Mouse (Mus musculus) C2C12 (cell line): ENCODE results near the gene Gm9376. TPM values are rescaled to one million over a fixed set of nuclear protein-coding genes. Genes with fewer than 3 reads are reported as not detected.

Experiments used
- H3K27me3 ChIP-seq: one replicate; pipeline ENCODE4 v1.6.1; 2011; ENCODE audit not compliant: control insufficient read depth, insufficient read depth, insufficient read length
- H3K36me3 ChIP-seq: one replicate; pipeline ENCODE4 v1.6.1; 2011; ENCODE audit not compliant: control insufficient read depth, insufficient read depth
- H3K4me3 ChIP-seq: one replicate; pipeline ENCODE4 v1.5.1; 2011; ENCODE audit warnings: mild to moderate bottlenecking, control low read depth; ENCODE audit not compliant: poor library complexity, insufficient read depth, severe bottlenecking
- H3K79me2 ChIP-seq: one replicate; pipeline ENCODE4 v1.6.1; 2011; ENCODE audit not compliant: control insufficient read depth, insufficient read depth
- H3K79me3 ChIP-seq: one replicate; pipeline ENCODE4 v1.6.1; 2011; ENCODE audit warnings: low read depth, control low read depth
- H3ac ChIP-seq: one replicate; pipeline ENCODE3; 2011; ENCODE audit warnings: low read depth; ENCODE audit not compliant: control insufficient read depth, insufficient read length
- CEBPB ChIP-seq: IDR thresholded peaks from one replicate; pipeline ENCODE4 v1.6.1; 2011; ENCODE audit warnings: low read depth, mild to moderate bottlenecking, control low read depth, moderate library complexity
- CTCF ChIP-seq: IDR thresholded peaks from one replicate; pipeline ENCODE4 v1.5.1; 2011; ENCODE audit not compliant: control insufficient read depth, insufficient read depth, insufficient read length
- FOSL1 ChIP-seq: IDR thresholded peaks from one replicate; pipeline ENCODE4 v1.8.0; 2011; ENCODE audit warnings: mild to moderate bottlenecking, low read length; ENCODE audit not compliant: poor library complexity, insufficient read depth, severe bottlenecking
- MAX ChIP-seq: IDR thresholded peaks from one replicate; pipeline ENCODE4 v1.6.1; 2011; ENCODE audit warnings: mild to moderate bottlenecking, control low read depth
- MYOD1 ChIP-seq: IDR thresholded peaks from one replicate; pipeline ENCODE4 v1.6.1; 2011; ENCODE audit warnings: low read depth; ENCODE audit not compliant: control insufficient read depth, insufficient read length
- MYOG ChIP-seq: IDR thresholded peaks from one replicate; pipeline ENCODE4 v1.6.1; 2011; ENCODE audit not compliant: control insufficient read depth, insufficient read length; ENCODE audit errors: extremely low read depth
- USF1 ChIP-seq: IDR thresholded peaks from one replicate; pipeline ENCODE4 v1.6.1; 2011; ENCODE audit warnings: low read depth, mild to moderate bottlenecking, control low read depth, moderate library complexity
- polyA plus RNA-seq: library from polyadenylated mRNA; unstranded; fragments of >200 nt; fragmentation: generic; extraction: Trizol; gene quantifications from one replicate; pipeline ENCODE4 v1.2.1, GENCODE M21; 2012; ENCODE audit warnings: missing spikeins

Gm9376 gene
- polyA plus RNA-seq, 1 experiment = not detected

- TF ChIP-seq CTCF (no peak), MAX (no peak), USF1 (no peak), MYOD1 (no peak), MYOG (no peak), CEBPB (no peak), FOSL1 (no peak)
- Histone ChIP-seq H3K27me3 (no peaks in the 10 kb centered on the region), H3K36me3 (no peaks in the 10 kb centered on the region), H3K79me2 (no peaks in the 10 kb centered on the region), H3K4me3 (no peak overlapping the region), H3ac (no peak overlapping the region), H3K79me3 (no peaks in the 10 kb centered on the region)
These were observed 22.4 kb downstream of the Gm9376 start for GRCm38 (mm10) chr14:118289133-118289532.

- H3ac ChIP-seq = no peak overlapping the region
- no peak for TF ChIP-seq MYOG
- no peak for TF ChIP-seq MAX
- no peak for TF ChIP-seq CTCF
- no peak for TF ChIP-seq USF1
- TF ChIP-seq CEBPB = no peak
- no peak for TF ChIP-seq MYOD1
- no peak for TF ChIP-seq FOSL1
- no peaks in the 10 kb centered on the region for H3K79me3 ChIP-seq
- no peaks in the 10 kb centered on the region for H3K36me3 ChIP-seq
- H3K79me2 ChIP-seq = no peaks in the 10 kb centered on the region
- no peaks in the 10 kb centered on the region for H3K27me3 ChIP-seq
- H3K4me3 ChIP-seq = no peak overlapping the region
These were observed 23.2 kb downstream of the Gm9376 start for GRCm38 (mm10) chr14:118290009-118290408.

GRCm38 (mm10) chr14:118302606-118303005 is 35.8 kb downstream of the Gm9376 start:
- no peak overlapping the region for H3ac ChIP-seq
- no peak overlapping the region for H3K4me3 ChIP-seq
- peaks cover 4% of the 10 kb centered on the region for H3K27me3 ChIP-seq
- H3K79me3 ChIP-seq = no peaks in the 10 kb centered on the region
- H3K79me2 ChIP-seq = no peaks in the 10 kb centered on the region
- no peaks in the 10 kb centered on the region for H3K36me3 ChIP-seq
- TF ChIP-seq CEBPB (no peak), MAX (no peak), CTCF (no peak), FOSL1 (no peak), USF1 (no peak), MYOG (no peak), MYOD1 (no peak)

GRCm38 (mm10) chr14:118304560-118304959 is 37.8 kb downstream of the Gm9376 start:
- no peak overlapping the region for H3K4me3 ChIP-seq
- no peaks in the 10 kb centered on the region for H3K79me2 ChIP-seq
- no peak overlapping the region for H3ac ChIP-seq
- H3K79me3 ChIP-seq = no peaks in the 10 kb centered on the region
- H3K36me3 ChIP-seq = no peaks in the 10 kb centered on the region
- TF ChIP-seq MYOG (no peak), CEBPB (no peak), USF1 (no peak), MYOD1 (no peak), CTCF (no peak), FOSL1 (no peak), MAX (no peak)
- peaks cover 4% of the 10 kb centered on the region for H3K27me3 ChIP-seq

GRCm38 (mm10) chr14:118305951-118306350 is 39.2 kb downstream of the Gm9376 start:
- peaks cover 4% of the 10 kb centered on the region for H3K27me3 ChIP-seq
- H3ac ChIP-seq = no peak overlapping the region
- H3K79me2 ChIP-seq = no peaks in the 10 kb centered on the region
- no peaks in the 10 kb centered on the region for H3K36me3 ChIP-seq
- no peak overlapping the region for H3K4me3 ChIP-seq
- no peaks in the 10 kb centered on the region for H3K79me3 ChIP-seq
- TF ChIP-seq MYOG = no peak
- TF ChIP-seq CTCF = no peak
- TF ChIP-seq CEBPB = no peak
- no peak for TF ChIP-seq USF1
- no peak for TF ChIP-seq FOSL1
- TF ChIP-seq MAX = no peak
- TF ChIP-seq MYOD1 = no peak

GRCm38 (mm10) chr14:118307060-118307459 is 40.3 kb downstream of the Gm9376 start:
- no peak overlapping the region for H3ac ChIP-seq
- no peaks in the 10 kb centered on the region for H3K79me2 ChIP-seq
- peaks cover 4% of the 10 kb centered on the region for H3K27me3 ChIP-seq
- H3K79me3 ChIP-seq = no peaks in the 10 kb centered on the region
- TF ChIP-seq MYOG (no peak), USF1 (no peak), CEBPB (no peak)
- no peaks in the 10 kb centered on the region for H3K36me3 ChIP-seq
- H3K4me3 ChIP-seq = no peak overlapping the region
